Mouse (Mus musculus): ENCODE data around the gene Ubxn4.
"Not testable (repeated sequence)": the region's sequence is repeated elsewhere in the genome, so short reads cannot be mapped to it uniquely, and the experiment has no call there.

Ubxn4 gene

GRCm38 (mm10) chr1:128243627-128243995 lies at the start of gene Ubxn4:
TSS of gene Ubxn4 (plus strand) at chr1:128243964.
- DNase-seq (ENCODE audit: low spot score), result no peak

- DNase-seq (ENCODE audit: low spot score), result peak; percentile 43
These were observed 49.8 kb upstream of the Ubxn4 start for GRCm38 (mm10) chr1:128194011-128194410.

DNA sequence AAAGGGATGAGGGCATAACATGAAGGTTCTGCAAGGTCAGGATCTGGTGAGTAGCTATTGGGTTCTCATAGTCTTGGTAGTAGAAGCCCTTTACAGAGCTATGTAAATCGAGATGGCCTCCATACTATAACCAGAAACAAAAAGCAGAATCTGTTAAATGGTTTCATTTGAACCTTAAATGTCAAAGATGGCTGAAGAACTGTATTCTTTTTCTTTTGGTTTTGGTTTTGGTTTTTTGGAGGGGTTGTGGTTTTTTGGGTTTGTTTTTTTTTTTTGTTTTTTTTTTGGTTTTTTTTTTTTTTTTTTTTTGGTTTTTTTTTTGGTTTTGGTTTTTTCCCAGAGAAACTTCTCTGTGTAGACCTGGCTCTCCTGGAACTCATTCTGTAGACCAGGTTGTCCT lies 46.4 kb upstream of the Ubxn4 start:
- no peak for DNase-seq (ENCODE audit: low spot score)

- peak; percentile 26 for DNase-seq (ENCODE audit: low spot score)
These were observed 30.5 kb upstream of the Ubxn4 start for GRCm38 (mm10) chr1:128213261-128213660.

- no peak for DNase-seq (ENCODE audit: low spot score)
These were observed 21.9 kb upstream of the Ubxn4 start for GRCm38 (mm10) chr1:128221886-128222285.

GRCm38 (mm10) chr1:128223304-128223703 lies 20.5 kb upstream of the Ubxn4 start:
- DNase-seq (ENCODE audit: low spot score), result peak; percentile 10

DNA sequence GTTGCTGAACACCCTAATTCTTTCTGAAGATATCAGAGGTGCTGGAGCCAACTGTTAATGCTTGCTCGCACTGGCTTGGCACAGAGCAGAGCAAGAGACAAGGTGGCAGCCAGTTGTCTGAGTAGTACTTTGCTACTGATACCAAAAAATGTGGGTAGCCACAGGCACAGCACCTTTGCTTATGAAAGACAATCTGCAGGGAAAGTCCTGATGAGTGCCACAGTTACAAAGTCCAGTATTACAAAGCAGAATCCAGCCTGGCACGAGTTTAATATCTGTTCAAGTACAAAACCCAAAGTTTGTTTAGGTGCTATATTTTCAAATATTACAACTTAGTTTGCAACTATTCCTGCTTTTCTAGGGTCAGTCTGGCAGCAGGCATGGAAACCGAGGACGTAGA lies 8.6 kb upstream of the Ubxn4 start:
- no peak for DNase-seq (ENCODE audit: low spot score)

DNA sequence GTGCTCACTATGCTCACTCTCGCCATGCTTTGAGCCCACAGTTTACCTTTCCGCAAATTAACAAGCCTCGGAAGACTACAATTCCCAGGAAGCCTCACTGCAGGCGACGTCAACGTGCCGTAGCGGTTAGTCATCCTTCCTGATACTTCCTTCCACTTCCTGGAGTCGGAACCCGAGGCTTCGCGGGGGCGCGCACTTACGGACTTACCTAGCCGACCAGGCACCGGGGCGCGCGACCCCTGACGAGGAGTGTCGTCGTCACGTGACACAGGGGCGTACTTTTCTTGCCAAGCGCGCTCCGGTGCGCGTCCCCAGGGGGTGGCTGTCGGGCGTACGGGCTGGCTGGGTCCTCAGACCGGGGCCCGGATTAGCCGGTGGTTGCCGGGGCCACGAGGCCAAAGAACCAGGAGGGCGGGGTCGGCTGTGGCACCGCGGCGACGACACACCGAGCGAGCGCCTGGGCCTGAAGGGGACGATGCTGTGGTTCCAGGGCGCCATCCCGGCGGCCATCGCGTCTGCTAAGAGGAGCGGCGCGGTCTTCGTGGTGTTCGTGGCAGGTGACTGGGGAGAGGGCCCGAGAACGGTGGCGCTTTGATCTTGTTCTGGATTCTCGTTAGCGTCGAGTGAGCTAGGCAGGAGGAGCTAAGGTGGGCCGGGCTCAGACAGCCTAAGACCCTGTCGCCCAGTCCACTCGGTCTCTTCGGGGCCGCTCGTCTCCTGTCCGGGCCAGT lies 397 bp downstream of the Ubxn4 start:
- DNase-seq (ENCODE audit: low spot score), result peak; percentile 99

DNA sequence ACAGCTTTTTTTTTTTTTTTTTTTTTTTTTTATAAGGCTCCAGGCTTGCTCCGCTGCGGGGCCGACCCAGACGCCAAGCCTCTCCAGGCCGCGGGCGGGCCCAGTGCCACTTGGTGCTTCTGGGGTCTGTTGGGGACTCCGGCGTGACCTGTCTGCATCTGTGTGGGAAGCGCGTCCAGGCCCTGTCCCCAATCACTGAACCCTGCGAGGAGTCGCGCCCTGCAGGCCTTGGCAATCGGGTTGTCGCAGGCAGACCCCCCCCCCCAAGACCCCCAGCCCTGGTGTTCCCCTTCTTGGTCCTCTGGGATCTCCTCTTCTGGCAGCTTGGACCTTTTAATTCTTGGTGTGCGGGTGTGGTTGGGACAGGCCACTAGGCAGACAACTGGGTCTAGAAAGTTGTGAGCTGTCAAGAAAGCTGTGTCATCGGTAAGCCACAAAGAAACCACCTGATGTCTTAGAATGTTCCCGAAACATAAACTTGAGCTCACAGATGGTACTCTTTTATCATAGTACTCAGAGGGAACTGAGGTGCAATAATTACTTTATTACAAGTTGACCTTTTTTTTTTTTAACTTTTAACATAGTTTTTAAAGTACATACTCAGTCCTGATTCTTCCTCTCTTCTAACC lies 1.1 kb downstream of the Ubxn4 start:
- DNase-seq (ENCODE audit: low spot score), result peak; percentile 58

- DNase-seq (ENCODE audit: low spot score), result not testable (repeated sequence)
These were observed 23.3 kb downstream of the Ubxn4 start for GRCm38 (mm10) chr1:128267061-128267460.

DNA sequence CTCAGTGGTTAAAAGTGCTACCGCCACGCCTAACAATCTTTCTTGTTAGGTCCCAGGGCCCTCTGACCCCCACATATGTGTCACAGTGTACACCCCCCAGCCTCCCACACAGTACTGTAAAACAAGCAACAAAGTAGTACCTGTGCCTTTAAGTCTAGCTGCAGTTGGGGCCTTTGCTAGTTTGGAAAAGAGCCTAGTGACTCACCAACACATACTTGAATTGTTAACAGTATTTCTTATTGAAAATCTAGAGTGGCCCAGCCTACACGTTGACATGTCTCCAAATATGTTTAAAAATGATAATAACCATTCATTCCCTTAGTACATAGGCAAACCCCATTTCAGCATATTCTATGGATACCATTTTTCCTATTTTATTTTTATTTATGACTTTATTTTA lies 27.0 kb downstream of the Ubxn4 start:
- no peak for DNase-seq (ENCODE audit: low spot score)

- DNase-seq (ENCODE audit: low spot score), result no peak
These were observed 32.1 kb downstream of the Ubxn4 start for GRCm38 (mm10) chr1:128275908-128276307.

GRCm38 (mm10) chr1:128278563-128278962 lies 34.8 kb downstream of the Ubxn4 start:
- no peak for DNase-seq (ENCODE audit: low spot score)

DNA sequence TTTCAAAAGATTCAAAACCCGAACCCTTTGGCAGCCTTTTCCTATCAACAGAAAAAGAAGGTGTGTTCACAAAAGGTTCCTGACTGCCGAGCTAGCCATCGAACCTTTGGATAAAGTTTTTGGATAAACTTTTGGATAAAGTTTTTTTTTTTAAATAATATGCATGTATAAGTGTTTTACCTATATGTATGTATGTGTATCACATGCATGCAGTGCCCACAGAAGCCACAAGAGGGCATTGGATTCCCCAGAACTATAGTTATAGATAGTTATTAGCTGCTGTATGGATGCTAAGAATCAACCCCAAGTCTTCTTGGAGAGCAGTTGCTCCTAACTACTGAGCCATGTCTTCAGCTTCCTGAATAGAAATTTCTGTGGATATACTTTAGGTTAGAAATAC lies 38.0 kb downstream of the Ubxn4 start:
- DNase-seq (ENCODE audit: low spot score), result no peak

- DNase-seq (ENCODE audit: low spot score), result no peak
These were observed 39.2 kb downstream of the Ubxn4 start for GRCm38 (mm10) chr1:128282924-128283323.

DNA sequence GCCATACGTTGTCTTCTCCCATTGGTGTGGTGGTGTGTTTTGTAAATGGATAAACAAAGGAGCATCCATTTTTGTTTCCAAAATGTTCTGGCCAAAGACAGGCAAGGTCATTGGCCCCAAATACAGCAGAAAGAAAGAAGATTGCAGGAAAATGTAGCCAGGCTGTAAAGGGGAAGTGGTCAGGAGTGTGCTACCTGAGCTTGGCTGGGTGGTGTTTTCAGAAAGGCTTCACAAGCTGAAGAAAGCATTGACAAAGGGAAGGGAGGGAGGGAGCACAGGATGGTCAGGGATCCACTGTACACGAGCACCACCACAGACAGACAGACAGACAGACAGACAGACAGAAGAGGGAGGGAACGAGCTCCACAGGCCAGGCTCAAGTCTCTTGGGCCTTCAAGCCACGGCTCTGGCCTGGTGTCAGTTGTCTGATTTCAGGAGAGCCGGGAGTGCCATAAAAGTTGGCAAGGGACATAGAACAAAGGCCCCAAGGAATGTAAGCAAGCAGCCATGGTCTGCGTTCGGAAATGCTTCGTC lies 40.5 kb downstream of the Ubxn4 start:
- no peak for DNase-seq (ENCODE audit: low spot score)

DNA sequence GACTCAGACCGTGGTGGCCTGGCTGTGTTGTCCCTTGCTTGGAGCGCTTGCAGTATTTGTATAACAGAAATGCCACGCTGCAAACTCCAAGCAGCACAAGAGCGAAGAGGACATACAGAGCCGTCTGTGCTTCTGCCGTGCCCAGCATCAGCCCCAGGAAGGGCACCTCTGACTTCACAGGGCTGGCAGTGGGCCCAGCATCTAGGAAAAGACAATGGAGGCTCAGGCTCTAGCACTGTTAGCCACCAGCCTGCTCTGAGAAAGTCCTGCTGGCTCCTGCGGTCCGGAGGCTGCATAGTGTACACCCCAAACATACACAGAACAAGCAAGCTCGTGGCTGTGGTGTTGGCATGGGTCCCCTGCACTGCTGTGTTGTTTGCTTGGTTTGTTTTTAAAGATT lies 41.4 kb downstream of the Ubxn4 start:
- no peak for DNase-seq (ENCODE audit: low spot score)

DNA sequence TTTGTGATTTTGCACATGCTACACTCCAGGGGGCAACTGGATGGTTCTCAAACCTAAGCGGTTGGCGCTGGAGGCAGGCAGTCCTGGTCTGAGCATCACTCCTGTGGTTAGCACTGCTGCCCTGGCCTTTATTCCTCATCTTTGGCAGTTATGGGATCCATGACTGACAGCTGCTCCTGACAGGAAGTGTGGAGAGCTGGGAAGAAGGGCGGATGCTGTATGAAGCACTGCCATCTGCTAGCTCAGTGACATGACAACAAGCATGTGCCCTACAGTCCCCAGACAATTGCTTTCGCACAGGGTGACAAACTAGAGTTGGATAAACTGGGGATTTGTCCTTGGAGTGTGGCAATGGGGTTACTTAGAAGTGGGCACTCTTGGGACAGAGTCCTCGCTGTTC lies 46.5 kb downstream of the Ubxn4 start:
- no peak for DNase-seq (ENCODE audit: low spot score)

GRCm38 (mm10) chr1:128293524-128293923 lies 49.8 kb downstream of the Ubxn4 start:
- no peak for DNase-seq (ENCODE audit: low spot score)

DNA sequence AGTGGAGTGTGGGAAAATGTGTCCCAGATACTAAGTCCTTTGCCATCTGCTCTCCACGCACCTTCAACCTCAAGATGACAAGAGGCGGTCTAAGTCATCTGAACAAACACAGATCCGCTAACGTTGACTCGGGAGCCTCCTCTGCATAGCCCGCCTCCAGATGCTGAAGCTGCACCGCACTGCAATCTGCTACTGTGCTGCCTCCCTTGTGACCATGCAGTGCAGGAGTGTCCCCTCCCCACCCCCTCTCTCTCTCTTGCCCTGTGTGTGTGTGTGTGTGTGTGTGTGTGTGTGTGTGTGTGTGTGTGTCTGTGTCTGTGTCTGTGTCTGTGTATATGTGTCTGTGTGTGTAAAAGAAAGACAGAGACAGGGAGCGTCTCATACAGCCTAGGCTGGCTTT lies 51.5 kb downstream of the Ubxn4 start:
- DNase-seq (ENCODE audit: low spot score), result peak; percentile 21

DNA sequence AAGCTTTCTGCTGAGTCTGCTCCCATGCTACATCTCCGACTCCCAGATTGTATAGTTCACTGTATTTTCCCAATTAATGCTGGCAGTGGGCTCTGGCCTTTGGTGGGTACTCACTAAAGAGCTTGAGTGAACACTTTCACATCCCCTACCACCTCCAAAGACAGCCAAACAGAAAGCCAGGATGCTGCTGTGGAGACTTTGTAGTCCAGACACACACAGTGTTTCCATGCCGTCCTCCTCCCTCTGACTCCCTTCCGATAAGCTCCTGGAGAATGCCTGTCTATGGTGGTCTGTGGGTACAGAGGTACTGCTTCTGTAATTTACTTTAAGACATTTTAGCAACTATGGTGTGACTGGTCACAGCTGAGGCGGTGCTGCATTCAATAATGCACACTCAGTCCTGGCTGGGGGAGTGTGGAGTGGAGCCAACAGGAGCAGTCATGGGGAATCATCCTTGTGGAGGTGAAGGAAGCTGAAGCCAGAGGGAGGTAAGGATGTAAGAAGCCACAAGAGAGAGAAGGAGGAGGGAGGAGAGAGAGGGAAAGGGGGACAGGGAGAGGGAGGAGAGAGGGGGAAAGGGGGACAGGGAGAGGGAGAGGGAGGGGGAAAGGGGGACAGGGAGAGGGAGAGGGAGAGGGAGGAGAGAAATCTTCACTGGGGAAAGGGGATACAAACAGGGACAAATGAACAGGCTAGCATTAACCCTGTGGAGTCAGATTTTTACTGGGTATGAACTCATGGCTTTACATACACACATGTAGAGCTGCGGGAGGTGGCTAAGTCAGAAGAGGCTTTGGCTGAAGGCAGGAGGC lies 52.2 kb downstream of the Ubxn4 start:
- no peak for DNase-seq (ENCODE audit: low spot score)

- DNase-seq (ENCODE audit: low spot score), result no peak
These were observed 60.1 kb downstream of the Ubxn4 start for GRCm38 (mm10) chr1:128303900-128304299.

DNA sequence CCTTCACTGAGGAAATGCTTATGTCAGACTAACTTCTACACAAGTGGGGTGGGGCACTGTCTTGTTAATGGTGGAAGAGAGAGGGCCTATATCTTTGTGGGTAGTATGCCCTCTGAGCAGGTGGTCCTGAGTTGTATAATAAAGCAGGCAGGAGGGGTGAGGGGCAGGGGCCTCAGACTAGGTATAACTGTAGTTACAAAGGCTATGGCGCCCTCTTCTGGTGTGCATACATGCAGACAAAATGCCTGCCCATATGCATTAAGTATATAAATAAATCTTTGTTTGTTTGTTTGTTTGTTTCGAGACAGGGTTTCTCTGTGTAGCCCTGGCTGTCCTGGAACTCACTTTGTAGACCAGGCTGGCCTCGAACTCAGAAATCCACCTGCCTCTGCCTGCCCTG lies 65.3 kb downstream of the Ubxn4 start:
- DNase-seq (ENCODE audit: low spot score), result peak; percentile 7

All from embryo, embryonic 10.5 days (tissue).